Mouse (Mus musculus) MEL (cell line): Measurements from ENCODE around the gene Vps26c. TPM values are rescaled to one million over a fixed set of nuclear protein-coding genes. Genes with fewer than 3 reads are reported as not detected.

Experiments
- DNase-seq: peaks from one replicate; pipeline ENCODE4 v3.0.0; 2011; ENCODE audit warnings: low read depth, low spot score
- H3K27ac ChIP-seq: 2 replicates; pipeline ENCODE4 v1.5.1; 2012; ENCODE audit warnings: low read depth, mild to moderate bottlenecking, control low read depth, low read length, moderate library complexity; ENCODE audit not compliant: control insufficient read depth
- H3K27me3 ChIP-seq, 2 experiments: fragments of 150-350 bp in 1 of 2; sonication (generic) in 1 of 2; 2 replicates each; pipeline ENCODE4 v1.6.1; 2012; ENCODE audit warnings: low read length in 2 of 2, mild to moderate bottlenecking in 2 of 2, improper control_type of control experiment in 1 of 2, moderate library complexity in 1 of 2; ENCODE audit not compliant: insufficient read depth in 2 of 2, control insufficient read depth in 1 of 2
- H3K36me3 ChIP-seq, 2 experiments: 2 replicates each; pipeline ENCODE4 v1.6.1; 2012 to 2014; ENCODE audit warnings: low read length in 2 of 2, improper control_type of control experiment in 1 of 2, inconsistent platforms in 1 of 2, mild to moderate bottlenecking in 1 of 2; ENCODE audit not compliant: insufficient read depth in 2 of 2, control insufficient read depth in 1 of 2
- H3K4me1 ChIP-seq, 2 experiments: fragments of 150-350 bp in 1 of 2; sonication (generic) in 1 of 2; 2 replicates each; pipeline ENCODE4 v1.6.1; 2012; ENCODE audit warnings: low read length in 2 of 2, improper control_type of control experiment in 1 of 2, mild to moderate bottlenecking in 1 of 2; ENCODE audit not compliant: insufficient read depth in 2 of 2, control insufficient read depth in 1 of 2
- H3K4me3 ChIP-seq, 2 experiments: fragments of 150-350 bp in 1 of 2; sonication (generic) in 1 of 2; 2 replicates each; pipeline ENCODE4 v1.5.1; 2012; ENCODE audit warnings: low read depth in 2 of 2, low read length in 2 of 2, mild to moderate bottlenecking in 2 of 2, moderate library complexity in 2 of 2, control low read depth in 1 of 2, improper control_type of control experiment in 1 of 2; ENCODE audit not compliant: control insufficient read depth in 1 of 2, insufficient read depth in 1 of 2
- H3K79me2 ChIP-seq: 2 replicates; pipeline ENCODE4 v1.6.1; 2012; ENCODE audit warnings: mild to moderate bottlenecking, low read length, moderate library complexity; ENCODE audit not compliant: control insufficient read depth, poor library complexity, insufficient read depth
- H3K9ac ChIP-seq: 2 replicates; pipeline ENCODE4 v1.6.1; 2012; ENCODE audit warnings: low read depth, mild to moderate bottlenecking, control low read depth, low read length, moderate library complexity; ENCODE audit not compliant: control insufficient read depth, poor library complexity, severe bottlenecking
- H3K9me3 ChIP-seq: fragments of 150-350 bp; sonication (generic); replicated peaks from 2 replicates; pipeline ENCODE4 v1.6.1; 2012; ENCODE audit warnings: mild to moderate bottlenecking, low read length, improper control_type of control experiment, moderate library complexity; ENCODE audit not compliant: insufficient read depth
- CHD2 ChIP-seq: IDR thresholded peaks from 2 replicates; pipeline ENCODE4 v1.6.1; 2011; ENCODE audit warnings: low read length, improper control_type of control experiment
- ELF1 ChIP-seq: IDR thresholded peaks from 2 replicates; pipeline ENCODE4 v1.6.1; 2014; ENCODE audit warnings: low read depth, mild to moderate bottlenecking, inconsistent platforms, low read length, improper control_type of control experiment, moderate library complexity
- ETS1 ChIP-seq: IDR thresholded peaks from 2 replicates; pipeline ENCODE4 v1.6.1; 2012; ENCODE audit warnings: low read depth, mild to moderate bottlenecking, inconsistent platforms, low read length, improper control_type of control experiment, moderate library complexity
- JUND ChIP-seq: IDR thresholded peaks from 2 replicates; pipeline ENCODE4 v1.6.1; 2011; ENCODE audit warnings: low read depth, mild to moderate bottlenecking, improper control_type of control experiment, low read length
- MAFK ChIP-seq: IDR thresholded peaks from 2 replicates; pipeline ENCODE4 v1.6.1; 2011; ENCODE audit warnings: low read depth, mild to moderate bottlenecking, low read length, improper control_type of control experiment, borderline replicate concordance
- MEF2A ChIP-seq: IDR thresholded peaks from 2 replicates; pipeline ENCODE4 v1.6.1; 2014; ENCODE audit warnings: low read depth, mild to moderate bottlenecking, inconsistent platforms, low read length, improper control_type of control experiment; ENCODE audit not compliant: poor library complexity, insufficient replicate concordance, severe bottlenecking; ENCODE audit errors: extremely low read depth
- MXI1 ChIP-seq: IDR thresholded peaks from 2 replicates; pipeline ENCODE4 v1.6.1; 2011; ENCODE audit warnings: mild to moderate bottlenecking, low read depth, low read length, improper control_type of control experiment
- MYB ChIP-seq: IDR thresholded peaks from 2 replicates; pipeline ENCODE4 v1.6.1; 2011; ENCODE audit warnings: mild to moderate bottlenecking, low read depth, low read length, improper control_type of control experiment
- MYC ChIP-seq: IDR thresholded peaks from 2 replicates; pipeline ENCODE4 v1.6.1; 2011; ENCODE audit warnings: low read depth, mild to moderate bottlenecking, low read length, improper control_type of control experiment, moderate library complexity
- NELFE ChIP-seq: IDR thresholded peaks from 2 replicates; pipeline ENCODE4 v1.6.1; 2011; ENCODE audit warnings: low read depth, low read length, improper control_type of control experiment
- NRF1 ChIP-seq: IDR thresholded peaks from 2 replicates; pipeline ENCODE4 v1.6.1; 2014; ENCODE audit warnings: low read depth, mild to moderate bottlenecking, inconsistent platforms, low read length, improper control_type of control experiment, moderate library complexity; ENCODE audit not compliant: poor library complexity, insufficient read depth, severe bottlenecking
- POLR2A ChIP-seq, 2 experiments: IDR thresholded peaks; 2 replicates each; pipeline ENCODE4 v1.6.1; 2011 to 2012; ENCODE audit warnings: low read length in 2 of 2, mild to moderate bottlenecking in 2 of 2, control low read depth in 1 of 2, improper control_type of control experiment in 1 of 2, low read depth in 1 of 2, moderate library complexity in 1 of 2; ENCODE audit not compliant: control insufficient read depth in 1 of 2, insufficient read depth in 1 of 2, poor library complexity in 1 of 2
- POLR2AphosphoS2 ChIP-seq: IDR thresholded peaks from 2 replicates; pipeline ENCODE4 v1.6.1; 2011; ENCODE audit warnings: low read length, improper control_type of control experiment
- SMC3 ChIP-seq: IDR thresholded peaks from 2 replicates; pipeline ENCODE4 v1.6.1; 2011; ENCODE audit warnings: low read depth, low read length, improper control_type of control experiment
- TBP ChIP-seq: IDR thresholded peaks from 2 replicates; pipeline ENCODE4 v1.8.0; 2011; ENCODE audit warnings: low read depth, low read length, improper control_type of control experiment
- USF2 ChIP-seq, 2 experiments: IDR thresholded peaks; 2 replicates each; pipeline ENCODE4 v1.6.1; 2011 to 2012; ENCODE audit warnings: improper control_type of control experiment in 2 of 2, low read length in 2 of 2, borderline replicate concordance in 1 of 2, inconsistent platforms in 1 of 2, low read depth in 1 of 2, mild to moderate bottlenecking in 1 of 2; ENCODE audit not compliant: insufficient read depth in 1 of 2
- ZC3H11A ChIP-seq: IDR thresholded peaks from 2 replicates; pipeline ENCODE4 v1.6.1; 2012; ENCODE audit warnings: low read depth, mild to moderate bottlenecking, inconsistent platforms, low read length, improper control_type of control experiment
- ZMIZ1 ChIP-seq: IDR thresholded peaks from 2 replicates; pipeline ENCODE4 v1.6.1; 2012; ENCODE audit warnings: low read depth, mild to moderate bottlenecking, inconsistent platforms, low read length, improper control_type of control experiment, moderate library complexity
- ZNF384 ChIP-seq: IDR thresholded peaks from 2 replicates; pipeline ENCODE4 v1.6.1; 2012; ENCODE audit warnings: low read depth, mild to moderate bottlenecking, inconsistent platforms, low read length, improper control_type of control experiment
- polyA plus RNA-seq, 2 experiments: library from polyadenylated mRNA; stranded (reverse) in 1 of 2; unstranded in 1 of 2; fragments of >175 nt in 1 of 2; fragments of >200 nt in 1 of 2; gene quantifications; 2 replicates each; pipeline versions ENCODE4 v1.2.1 to v1.2.4; 2012; ENCODE audit warnings: low replicate concordance in 2 of 2, low read depth in 1 of 2; ENCODE audit not compliant: insufficient read length in 2 of 2, insufficient read depth in 1 of 2, missing spikeins in 1 of 2
- total RNA-seq: library from RNA; depleted of rRNA; stranded (reverse); fragments of 300-350 nt; gene quantifications from 2 replicates; pipeline ENCODE4 v1.2.3, GENCODE M21; 2012

Vps26c gene
- total and polyA plus RNA-seq, 3 experiments: 20.9 to 23.7 TPM; not detected in 1

- Histone ChIP-seq H3K79me2 (no peaks in the 10 kb centered on the region), H3K9me3 (no peaks in the 10 kb centered on the region), H3K9ac (no peak overlapping the region), H3K27me3 (no peaks in the 10 kb centered on the region), H3K4me1 (no peaks in the 10 kb centered on the region), H3K4me3 (no peak overlapping the region)
- no peak for TF ChIP-seq POLR2A (IDR thresholded peaks at IDR 0.05; ENCODE audit: control insufficient read depth in 1 of 2, insufficient read depth in 1 of 2, low read depth in 1 of 2, low read length in 2 of 2, poor library complexity in 1 of 2)
- no peak for TF ChIP-seq USF2 (IDR thresholded peaks at IDR 0.05; ENCODE audit: borderline replicate concordance in 1 of 2, insufficient read depth in 1 of 2, low read depth in 1 of 2, low read length in 2 of 2)
- no peak for TF ChIP-seq CHD2
- TF ChIP-seq ZMIZ1: no peak
- no peak for TF ChIP-seq TBP
- TF ChIP-seq MEF2A: no peak
- no peak for TF ChIP-seq SMC3
- TF ChIP-seq MYC: no peak
- TF ChIP-seq ETS1: no peak
- TF ChIP-seq POLR2AphosphoS2: no peak
- no peak for TF ChIP-seq NRF1
- TF ChIP-seq MYB: no peak
- TF ChIP-seq MAFK: no peak
- no peak for TF ChIP-seq NELFE
- TF ChIP-seq ZNF384: no peak
- TF ChIP-seq JUND: no peak
- TF ChIP-seq, all 39 proteins: peak for 0
- Histone ChIP-seq H3K36me3 (peaks cover 0 to 3% of the 10 kb centered on the region in 2 experiments; a peak in 1 of 4 replicates), H3K27ac (no peak overlapping the region)
- DNase-seq: no peak
Observed at GRCm38 (mm10) chr16:94472515-94472951, 54.1 kb downstream of the Vps26c start.

DNA sequence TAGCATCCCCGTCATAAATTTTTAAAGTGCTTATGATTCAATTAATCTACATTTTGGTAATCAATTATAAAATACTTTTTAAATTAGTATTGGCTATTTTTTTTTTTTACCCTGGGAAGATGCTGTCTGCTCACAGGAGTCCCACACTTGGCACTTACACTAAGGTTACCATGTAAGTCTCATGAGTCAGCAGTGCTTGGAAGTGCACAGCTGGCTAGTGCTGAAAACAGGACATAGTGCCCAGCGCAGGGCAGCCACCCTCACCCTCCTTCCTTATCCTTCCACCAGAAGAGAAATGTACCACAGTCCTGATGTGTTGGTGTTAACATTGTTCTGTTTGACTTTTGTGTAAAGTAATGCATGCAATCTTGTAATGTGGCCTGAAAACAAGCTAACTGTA lies 58.2 kb downstream of the Vps26c start:
- TF ChIP-seq ELF1: no peak
- no peak for TF ChIP-seq MYB
- TF ChIP-seq MXI1: no peak
- TF ChIP-seq POLR2A (IDR thresholded peaks at IDR 0.05; ENCODE audit: control insufficient read depth in 1 of 2, insufficient read depth in 1 of 2, low read depth in 1 of 2, low read length in 2 of 2, poor library complexity in 1 of 2): no peak
- no peak for TF ChIP-seq ZC3H11A
- H3K36me3 ChIP-seq: peaks cover 0 to 11% of the 10 kb centered on the region in 2 experiments; a peak in 2 of 4 replicates
- H3K4me1 ChIP-seq: no peaks in the 10 kb centered on the region
- no peaks in the 10 kb centered on the region for H3K79me2 ChIP-seq
- H3K4me3 ChIP-seq: no peak overlapping the region
- no peak overlapping the region for H3K9ac ChIP-seq
- no peak overlapping the region for H3K27ac ChIP-seq
- no peaks in the 10 kb centered on the region for H3K27me3 ChIP-seq
- no peak for DNase-seq
- no peaks in the 10 kb centered on the region for H3K9me3 ChIP-seq
